Mouse (Mus musculus) cortical plate, adult 2 months (tissue): ENCODE measurements around the gene Reep3. TPM values are rescaled to one million over a fixed set of nuclear protein-coding genes. Genes with fewer than 3 reads are reported as not detected.

Experiments
- H3K27ac ChIP-seq: fragments of 200-500 bp; 2 replicates; pipeline ENCODE4 v1.5.1; 2012; ENCODE audit warnings: low read length, control low read depth, inconsistent platforms; ENCODE audit not compliant: insufficient read depth
- H3K4me1 ChIP-seq: fragments of 200-500 bp; 2 replicates; pipeline ENCODE4 v1.6.1; 2011; ENCODE audit warnings: low read length; ENCODE audit not compliant: control insufficient read depth, insufficient read depth
- H3K4me3 ChIP-seq: fragments of 200-500 bp; 2 replicates; pipeline ENCODE4 v1.5.1; 2011; ENCODE audit warnings: mild to moderate bottlenecking, low read length, control low read depth; ENCODE audit not compliant: insufficient read depth
- CTCF ChIP-seq: fragments of 200-500 bp; IDR thresholded peaks from 2 replicates; pipeline ENCODE4 v1.5.1; 2011; ENCODE audit warnings: mild to moderate bottlenecking, control low read depth, low read length; ENCODE audit not compliant: insufficient read depth; ENCODE audit errors: extremely low read depth
- POLR2A ChIP-seq: fragments of 200-500 bp; IDR thresholded peaks from 2 replicates; pipeline ENCODE4 v1.6.1; 2011; ENCODE audit warnings: mild to moderate bottlenecking, low read length, control low read depth; ENCODE audit not compliant: insufficient read depth; ENCODE audit errors: extremely low read depth
- polyA plus RNA-seq: library from polyadenylated mRNA; depleted of rRNA; stranded (reverse); fragments of >200 nt; gene quantifications from 2 replicates; pipeline ENCODE4 v1.2.3, GENCODE M21; 2012

The Reep3 gene
- polyA plus RNA-seq, 1 experiment = 26.4 TPM

DNA sequence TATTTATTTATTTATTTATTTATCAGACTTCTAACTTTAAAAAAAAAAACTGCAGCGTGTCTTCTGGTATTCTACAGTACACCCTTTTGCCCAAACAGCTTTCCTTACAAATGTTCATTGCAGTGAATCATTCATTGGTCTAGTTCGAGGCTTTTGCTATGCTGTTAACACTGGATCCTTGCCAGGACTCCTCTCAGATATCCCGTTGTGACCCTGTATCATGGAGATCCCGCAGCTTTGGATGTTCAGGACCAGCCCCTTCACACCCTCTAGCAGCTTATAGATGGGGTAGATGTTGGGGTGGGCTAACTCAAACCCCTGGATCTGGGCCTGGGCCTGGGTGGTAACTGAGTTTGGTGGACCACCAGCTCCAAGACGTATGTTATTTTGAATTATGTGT lies 104.2 kb downstream of the Reep3 start:
- Histone ChIP-seq H3K4me3 (no peak overlapping the region), H3K4me1 (peaks cover 1% of the 10 kb centered on the region; the same call in 1 of the 2 replicates), H3K27ac (no peak overlapping the region)
- TF ChIP-seq POLR2A = no peak
- TF ChIP-seq CTCF = no peak

DNA sequence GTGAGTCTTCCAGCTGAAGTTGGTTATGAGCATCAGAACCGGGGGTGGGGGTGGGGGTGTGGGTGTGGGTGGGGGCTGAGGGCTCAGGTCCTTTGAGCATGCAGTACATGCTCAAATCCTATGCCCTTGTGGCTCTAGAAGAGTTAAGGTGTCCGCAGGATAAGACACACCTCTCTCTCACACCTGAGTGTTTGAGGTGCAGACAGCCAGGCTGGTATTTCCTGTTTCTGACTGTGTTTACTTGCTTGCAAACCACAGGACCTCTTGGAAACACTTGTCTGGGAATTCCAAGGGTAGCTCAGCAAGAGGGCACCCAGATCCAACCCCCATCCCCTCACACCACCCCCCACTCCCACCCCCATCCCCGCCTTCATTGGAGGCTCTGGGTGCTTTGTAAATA lies 106.2 kb downstream of the Reep3 start:
- no peak for TF ChIP-seq POLR2A
- TF ChIP-seq CTCF = no peak
- Histone ChIP-seq H3K27ac (no peak overlapping the region), H3K4me1 (peaks cover 1% of the 10 kb centered on the region; the same call in 1 of the 2 replicates), H3K4me3 (no peak overlapping the region)

DNA sequence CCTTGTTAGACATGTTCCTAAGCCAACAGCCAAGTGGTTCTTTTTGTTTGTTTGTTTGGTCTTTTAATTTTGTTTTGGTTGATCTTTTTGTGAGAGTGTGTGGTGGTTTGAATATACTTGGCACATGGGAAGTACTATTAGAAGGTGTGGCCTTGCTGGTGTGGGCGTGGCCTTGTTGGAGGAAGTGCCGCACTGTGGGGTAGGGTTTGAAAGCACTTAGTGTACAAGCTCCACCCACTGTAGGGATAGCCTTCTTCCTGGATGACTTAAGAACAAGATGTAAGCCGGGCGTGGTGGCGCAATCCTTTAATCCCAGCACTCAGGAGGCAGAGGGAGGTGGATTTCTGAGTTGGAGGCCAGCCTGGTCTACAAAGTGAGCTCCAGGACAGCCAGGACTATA lies 113.7 kb downstream of the Reep3 start:
- no peak overlapping the region for H3K4me3 ChIP-seq
- no peaks in the 10 kb centered on the region for H3K4me1 ChIP-seq
- TF ChIP-seq CTCF (no peak), POLR2A (no peak)
- H3K27ac ChIP-seq = no peak overlapping the region

DNA sequence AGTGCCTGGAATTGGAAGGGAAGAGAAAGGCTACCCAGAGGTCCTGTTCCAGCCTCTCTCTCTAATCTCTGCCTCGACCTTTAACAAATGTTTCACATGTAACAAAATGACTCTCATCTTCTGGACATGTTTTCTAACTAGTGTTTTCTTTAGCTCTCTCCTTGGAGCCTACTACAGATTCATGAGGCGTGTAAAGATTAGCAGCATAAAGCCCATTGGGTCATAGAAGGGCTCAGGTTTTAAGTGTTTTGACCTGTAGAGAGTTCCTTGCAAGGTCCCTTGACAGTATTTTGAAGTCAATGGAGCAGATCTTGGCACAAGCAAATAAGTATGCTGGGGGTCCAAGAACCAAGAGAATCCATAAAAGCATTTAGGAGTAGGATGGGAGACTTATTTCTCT lies 118.5 kb downstream of the Reep3 start:
- Histone ChIP-seq H3K4me1 (no peaks in the 10 kb centered on the region), H3K27ac (no peak overlapping the region), H3K4me3 (no peak overlapping the region)
- TF ChIP-seq CTCF (no peak), POLR2A (no peak)

- Histone ChIP-seq H3K4me3 (no peak overlapping the region), H3K27ac (no peak overlapping the region)
- no peak for TF ChIP-seq POLR2A
- no peak for TF ChIP-seq CTCF
These were observed 119.7 kb downstream of the Reep3 start for GRCm38 (mm10) chr10:66977093-66977492.

GRCm38 (mm10) chr10:66975451-66975850 lies 121.3 kb downstream of the Reep3 start:
- Histone ChIP-seq H3K4me1 (no peaks in the 10 kb centered on the region), H3K4me3 (no peak overlapping the region), H3K27ac (no peak overlapping the region)
- no peak for TF ChIP-seq POLR2A
- TF ChIP-seq CTCF = no peak

More at GRCm38 (mm10) chr10:66977093-66977492, 119.7 kb downstream of the Reep3 start:
- H3K4me1 ChIP-seq = no peaks in the 10 kb centered on the region

- no peak for TF ChIP-seq CTCF
- no peak for TF ChIP-seq POLR2A
- Histone ChIP-seq H3K4me1 (no peaks in the 10 kb centered on the region), H3K4me3 (no peak overlapping the region), H3K27ac (no peak overlapping the region)
These were observed 122.3 kb downstream of the Reep3 start for GRCm38 (mm10) chr10:66974417-66974816.

- TF ChIP-seq CTCF (no peak), POLR2A (no peak)
- Histone ChIP-seq H3K4me1 (no peaks in the 10 kb centered on the region), H3K27ac (no peak overlapping the region), H3K4me3 (no peak overlapping the region)
These were observed 122.9 kb downstream of the Reep3 start for GRCm38 (mm10) chr10:66973866-66974265.

DNA sequence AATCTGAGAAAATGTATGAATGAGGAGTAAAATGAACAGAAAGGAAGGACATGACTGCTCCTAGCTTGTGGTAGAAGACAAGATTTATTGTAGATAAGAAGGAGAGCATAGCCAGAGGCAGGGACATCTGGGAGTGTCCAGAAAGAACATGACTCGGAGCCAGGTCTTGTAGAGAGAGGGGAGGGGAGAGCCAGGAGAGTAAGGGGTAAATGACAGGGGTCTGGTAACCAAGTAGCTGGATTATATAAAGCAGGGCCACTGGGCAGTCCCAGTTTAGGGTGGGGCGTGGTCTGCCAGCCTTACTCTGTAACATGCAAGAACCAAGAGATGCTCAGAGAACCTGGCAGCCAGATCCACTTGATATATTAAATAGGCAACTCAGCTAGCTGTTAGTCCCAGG lies 123.5 kb downstream of the Reep3 start:
- H3K27ac ChIP-seq = no peak overlapping the region
- TF ChIP-seq POLR2A (no peak), CTCF (no peak)
- H3K4me1 ChIP-seq = no peaks in the 10 kb centered on the region
- H3K4me3 ChIP-seq = no peak overlapping the region

GRCm38 (mm10) chr10:66970336-66971115 lies 126.2 kb downstream of the Reep3 start:
- Histone ChIP-seq H3K27ac (no peak overlapping the region), H3K4me1 (no peaks in the 10 kb centered on the region), H3K4me3 (no peak overlapping the region)
- TF ChIP-seq CTCF (no peak), POLR2A (no peak)
